Mouse (Mus musculus) hindbrain, embryonic 11.5 days (tissue): ENCODE results near the gene Setd1a. TPM values are rescaled to one million over a fixed set of nuclear protein-coding genes. Genes with fewer than 3 reads are reported as not detected.
"Not testable (repeated sequence)": the region's sequence is repeated elsewhere in the genome, so short reads cannot be mapped to it uniquely, and the experiment has no call there.

ENCODE experiments used
- ATAC-seq: fragments of 200-750 bp; cut with Nextera tagmentation; 2 replicates; pipeline ENCODE4 v1.8.0; 2017; ENCODE audit warnings: mild to moderate bottlenecking, moderate TSS enrichment, moderate library complexity; ENCODE audit not compliant: low FRiP score
- DNase-seq: peaks from one replicate; pipeline ENCODE4 v3.0.0-alpha.2; 2015; ENCODE audit warnings: low spot score
- H3K27ac ChIP-seq: fragments of 300-500 bp; sonication (generic); 2 replicates; pipeline ENCODE4 v1.5.1; 2014; ENCODE audit warnings: mild to moderate bottlenecking, low read depth, low read length
- H3K27me3 ChIP-seq: fragments of 300-500 bp; sonication (generic); 2 replicates; pipeline ENCODE4 v1.6.1; 2014; ENCODE audit warnings: mild to moderate bottlenecking, low read length, moderate library complexity, mixed read lengths; ENCODE audit not compliant: control insufficient read depth, insufficient read depth
- H3K36me3 ChIP-seq: fragments of 300-500 bp; sonication (generic); 2 replicates; pipeline ENCODE4 v1.6.1; 2014; ENCODE audit warnings: mild to moderate bottlenecking, low read length, moderate library complexity, mixed read lengths; ENCODE audit not compliant: control insufficient read depth, insufficient read depth
- H3K4me1 ChIP-seq: fragments of 300-500 bp; sonication (generic); replicated peaks from 2 replicates; pipeline ENCODE4 v1.6.1; 2014; ENCODE audit warnings: low read length, mixed read lengths; ENCODE audit not compliant: control insufficient read depth, insufficient read depth
- H3K4me2 ChIP-seq: fragments of 300-500 bp; sonication (generic); replicated peaks from 2 replicates; pipeline ENCODE4 v1.6.1; 2014; ENCODE audit warnings: mild to moderate bottlenecking, low read depth, low read length
- H3K4me3 ChIP-seq: fragments of 300-500 bp; sonication (generic); 2 replicates; pipeline ENCODE4 v1.5.1; 2014; ENCODE audit warnings: low read depth, low read length
- H3K9ac ChIP-seq: fragments of 300-500 bp; sonication (generic); 2 replicates; pipeline ENCODE4 v1.6.1; 2014; ENCODE audit warnings: low read depth, low read length
- H3K9me3 ChIP-seq: fragments of 300-500 bp; sonication (generic); 2 replicates; pipeline ENCODE4 v1.6.1; 2016; ENCODE audit warnings: low read length; ENCODE audit not compliant: control insufficient read depth
- WGBS: fragments of 180-500 bp; shearing (Covaris S2); extraction: QIAGEN DNeasy Blood & Tissue Kit; methylation state at CpG from one replicate; pipeline ENCODE4 v1.1.7; 2014; 5-methylcytosine and 5-hydroxymethylcytosine counted together
- polyA plus RNA-seq: library from polyadenylated mRNA; unstranded; fragments of >200 nt; fragmentation: Nextera tagmentation; extraction: Ambion mirVana; gene quantifications from 2 replicates; pipeline ENCODE4 v1.2.1, GENCODE M21; 2014

The Setd1a gene
- polyA plus RNA-seq, 1 experiment from 2014 or later: 22.4 TPM

GRCm38 (mm10) chr7:127824176-127824871 lies 47.9 kb downstream of the Setd1a start, which contains the start of the genes Stx4a and Stx1b:
Gene Stx4a (plus strand): TSS chr7:127824294.
Gene Stx1b (minus strand): TSS chr7:127824549.
- peak within 1 kb of the TSS; percentile 72 for H3K4me2 ChIP-seq
- peak; percentile 87 for ATAC-seq
- peak within 1 kb of the TSS; percentile 78 for H3K9ac ChIP-seq
- peak; percentile 82 for DNase-seq
- 6% methylated on average over 21 of the region's 38 CpGs for WGBS
- H3K27ac ChIP-seq: peak within 1 kb of the TSS; percentile 77
- H3K9me3 ChIP-seq: no peaks in the 10 kb centered on the region
- H3K27me3 ChIP-seq: no peaks in the 10 kb centered on the region
- no peaks in the 10 kb centered on the region for H3K36me3 ChIP-seq
- peak within 1 kb of the TSS; percentile 64 for H3K4me3 ChIP-seq
- H3K4me1 ChIP-seq: no peaks in the 10 kb centered on the region

GRCm38 (mm10) chr7:127835550-127835949 lies 59.1 kb downstream of the Setd1a start:
- no peak overlapping the region for H3K9ac ChIP-seq
- H3K4me3 ChIP-seq: no peak overlapping the region
- 84% methylated on average over 2 of the region's 2 CpGs for WGBS
- no peak for ATAC-seq
- H3K4me2 ChIP-seq: no peak overlapping the region
- no peaks in the 10 kb centered on the region for H3K27me3 ChIP-seq
- no peak for DNase-seq
- no peaks in the 10 kb centered on the region for H3K4me1 ChIP-seq
- no peak overlapping the region for H3K27ac ChIP-seq
- no peaks in the 10 kb centered on the region for H3K9me3 ChIP-seq
- H3K36me3 ChIP-seq: no peaks in the 10 kb centered on the region

GRCm38 (mm10) chr7:127837473-127837872 lies 61.0 kb downstream of the Setd1a start:
- H3K4me3 ChIP-seq: no peak overlapping the region
- 91% methylated on average over 5 of the region's 5 CpGs for WGBS
- ATAC-seq (no peak), DNase-seq (no peak)
- H3K9me3 ChIP-seq: no peaks in the 10 kb centered on the region
- no peak overlapping the region for H3K9ac ChIP-seq
- H3K36me3 ChIP-seq: no peaks in the 10 kb centered on the region
- no peak overlapping the region for H3K4me2 ChIP-seq
- no peaks in the 10 kb centered on the region; the same call in 1 of the 2 replicates for H3K4me1 ChIP-seq
- H3K27me3 ChIP-seq: no peaks in the 10 kb centered on the region
- no peak overlapping the region for H3K27ac ChIP-seq

DNA sequence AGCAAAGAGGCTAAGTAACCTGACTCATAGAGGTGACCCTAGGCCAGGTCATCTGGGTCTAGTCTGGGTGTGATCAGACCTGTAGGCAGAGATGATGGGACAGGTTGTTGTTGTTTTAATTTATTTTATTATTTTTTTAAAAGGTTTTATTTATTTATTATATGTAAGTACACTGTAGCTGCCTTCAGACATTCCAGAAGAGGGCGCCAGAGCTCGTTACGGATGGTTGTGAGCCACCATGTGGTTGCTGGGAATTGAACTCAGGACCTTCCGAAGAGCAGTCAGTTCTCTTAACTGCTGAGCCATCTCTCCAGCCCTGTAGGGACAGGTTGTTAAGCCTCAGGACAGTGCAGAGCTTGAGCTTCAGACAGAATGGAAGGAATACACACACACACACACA lies 61.4 kb downstream of the Setd1a start:
- 82% methylated on average over 4 of the region's 4 CpGs for WGBS
- H3K9me3 ChIP-seq, H3K27me3 ChIP-seq, H3K9ac ChIP-seq, H3K4me3 ChIP-seq, H3K27ac ChIP-seq, ATAC-seq, H3K4me1 ChIP-seq, H3K4me2 ChIP-seq, H3K36me3 ChIP-seq, DNase-seq: not testable (repeated sequence)

DNA sequence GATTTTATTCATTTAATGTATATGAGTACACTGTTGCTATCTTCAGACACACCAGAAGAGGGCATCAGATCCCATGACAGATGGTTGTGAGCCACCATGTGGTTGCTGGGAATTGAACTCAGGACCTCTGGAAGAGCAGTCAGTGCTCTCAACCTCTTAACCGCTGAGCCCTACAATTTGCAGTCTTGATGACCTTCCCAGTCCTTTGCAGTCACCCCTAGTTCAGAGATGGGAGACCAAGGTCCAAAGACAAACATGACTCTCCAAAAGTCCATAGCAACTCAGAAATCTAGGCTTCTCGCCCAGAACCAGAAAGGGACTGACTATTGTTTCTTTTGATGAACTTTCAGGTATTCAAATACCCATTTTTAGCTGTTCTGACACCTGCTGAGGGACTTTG lies 63.6 kb downstream of the Setd1a start:
- not testable (repeated sequence) for H3K4me3 ChIP-seq, H3K27ac ChIP-seq, H3K4me1 ChIP-seq, H3K9ac ChIP-seq, ATAC-seq, H3K36me3 ChIP-seq, H3K4me2 ChIP-seq, H3K9me3 ChIP-seq, H3K27me3 ChIP-seq, DNase-seq
- 87% methylated on average over 2 of the region's 2 CpGs for WGBS

GRCm38 (mm10) chr7:127840886-127841285 lies 64.4 kb downstream of the Setd1a start:
- Histone ChIP-seq H3K4me2 (peak overlapping the region; percentile 99), H3K4me3 (peak overlapping the region; percentile 64), H3K4me1 (no peaks in the 10 kb centered on the region; the same call in 1 of the 2 replicates), H3K9me3 (no peaks in the 10 kb centered on the region), H3K27ac (peak overlapping the region; percentile 77), H3K36me3 (no peaks in the 10 kb centered on the region; the same call in 1 of the 2 replicates), H3K27me3 (no peaks in the 10 kb centered on the region), H3K9ac (peak overlapping the region; percentile 57)
- 4% methylated on average over 15 of the region's 15 CpGs for WGBS
- ATAC-seq (peak; percentile 23; the same call in 1 of the 2 replicates), DNase-seq (peak; percentile 9)

GRCm38 (mm10) chr7:127841340-127842000 lies 65.0 kb downstream of the Setd1a start:
- H3K27ac ChIP-seq: peak overlapping the region; percentile 77
- ATAC-seq (peak; percentile 92), DNase-seq (peak; percentile 93)
- H3K4me2 ChIP-seq: peak overlapping the region; percentile 99
- no peaks in the 10 kb centered on the region; the same call in 1 of the 2 replicates for H3K4me1 ChIP-seq
- peak overlapping the region; percentile 64 for H3K4me3 ChIP-seq
- H3K27me3 ChIP-seq: no peaks in the 10 kb centered on the region
- under 1% methylated on average over 46 of the region's 46 CpGs for WGBS
- no peaks in the 10 kb centered on the region; the same call in 1 of the 2 replicates for H3K36me3 ChIP-seq
- no peaks in the 10 kb centered on the region for H3K9me3 ChIP-seq
- peak overlapping the region; percentile 57 for H3K9ac ChIP-seq

DNA sequence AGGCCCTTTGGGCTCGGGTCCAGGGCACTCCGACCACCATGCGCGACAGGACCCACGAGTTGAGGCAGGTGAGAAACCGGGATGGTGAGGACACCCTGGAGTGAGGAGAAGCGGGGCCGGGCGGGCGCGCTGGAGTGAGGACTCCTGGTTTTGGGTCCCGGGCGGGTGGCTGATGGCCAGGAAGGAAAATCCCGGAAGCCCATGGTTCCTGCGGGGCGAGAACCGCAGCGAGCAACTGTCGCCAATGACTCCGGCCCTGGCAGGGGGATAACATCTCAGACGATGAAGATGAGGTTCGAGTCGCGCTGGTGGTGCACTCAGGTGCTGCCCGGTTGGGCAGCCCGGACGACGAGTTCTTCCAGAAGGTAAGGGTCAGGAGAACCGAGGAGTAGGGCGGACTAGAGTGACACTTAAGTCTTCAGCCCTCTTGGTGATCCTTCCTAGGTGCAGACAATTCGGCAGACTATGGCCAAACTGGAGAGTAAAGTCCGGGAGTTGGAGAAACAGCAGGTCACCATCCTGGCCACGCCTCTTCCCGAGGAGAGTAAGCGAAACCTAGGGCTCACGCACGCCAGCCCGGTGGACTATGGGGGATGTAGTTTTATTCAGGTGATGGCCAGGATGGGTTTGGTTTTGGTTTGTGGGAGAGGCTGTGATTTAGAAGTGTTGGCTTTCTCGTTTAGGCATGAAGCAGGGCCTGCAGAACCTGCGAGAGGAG lies 65.7 kb downstream of the Setd1a start:
- peak overlapping the region; percentile 57 for H3K9ac ChIP-seq
- peak overlapping the region; percentile 99 for H3K4me2 ChIP-seq
- 0 out of 2 replicates have a peak overlapping the region, but pooled peaks have one; percentile 7 for H3K27ac ChIP-seq
- under 1% methylated on average over 40 of the region's 40 CpGs for WGBS
- no peaks in the 10 kb centered on the region for H3K27me3 ChIP-seq
- DNase-seq: peak; percentile 80
- H3K36me3 ChIP-seq: no peaks in the 10 kb centered on the region; the same call in 1 of the 2 replicates
- peak; percentile 69 for ATAC-seq
- no peaks in the 10 kb centered on the region for H3K9me3 ChIP-seq
- H3K4me1 ChIP-seq: no peaks in the 10 kb centered on the region; the same call in 1 of the 2 replicates
- H3K4me3 ChIP-seq: peak overlapping the region; percentile 64
